Mouse (Mus musculus): ENCODE measurements at regions not wholly inside any gene's neighbourhood (a gene's known extent, or its start where the extent isn't known, plus 50 kb on each side); places are given as distances from the start of the nearest gene placed in this dataset.

GRCm38 (mm10) chr6:31339122-31339947 lies 59.2 kb upstream of the Mkln1 start:
- no peak for ATAC-seq (ENCODE audit: poor library complexity, severe bottlenecking)

DNA sequence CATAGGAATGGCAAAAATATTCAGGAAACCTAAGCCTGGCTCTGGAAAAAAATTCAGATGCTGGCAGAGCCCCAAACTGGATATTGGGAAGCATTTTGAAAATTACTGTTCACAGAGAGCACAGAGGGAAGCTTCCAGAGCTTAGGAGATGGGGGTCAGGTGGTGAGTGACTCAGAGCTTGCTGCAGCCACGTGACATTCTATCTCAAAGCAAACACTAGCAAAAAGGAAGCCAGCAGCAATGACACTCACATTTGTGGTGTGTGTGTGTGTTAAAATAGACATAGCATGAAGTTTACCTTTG lies 58.6 kb upstream of the Mkln1 start:
- no peak for ATAC-seq (ENCODE audit: poor library complexity, severe bottlenecking)

DNA sequence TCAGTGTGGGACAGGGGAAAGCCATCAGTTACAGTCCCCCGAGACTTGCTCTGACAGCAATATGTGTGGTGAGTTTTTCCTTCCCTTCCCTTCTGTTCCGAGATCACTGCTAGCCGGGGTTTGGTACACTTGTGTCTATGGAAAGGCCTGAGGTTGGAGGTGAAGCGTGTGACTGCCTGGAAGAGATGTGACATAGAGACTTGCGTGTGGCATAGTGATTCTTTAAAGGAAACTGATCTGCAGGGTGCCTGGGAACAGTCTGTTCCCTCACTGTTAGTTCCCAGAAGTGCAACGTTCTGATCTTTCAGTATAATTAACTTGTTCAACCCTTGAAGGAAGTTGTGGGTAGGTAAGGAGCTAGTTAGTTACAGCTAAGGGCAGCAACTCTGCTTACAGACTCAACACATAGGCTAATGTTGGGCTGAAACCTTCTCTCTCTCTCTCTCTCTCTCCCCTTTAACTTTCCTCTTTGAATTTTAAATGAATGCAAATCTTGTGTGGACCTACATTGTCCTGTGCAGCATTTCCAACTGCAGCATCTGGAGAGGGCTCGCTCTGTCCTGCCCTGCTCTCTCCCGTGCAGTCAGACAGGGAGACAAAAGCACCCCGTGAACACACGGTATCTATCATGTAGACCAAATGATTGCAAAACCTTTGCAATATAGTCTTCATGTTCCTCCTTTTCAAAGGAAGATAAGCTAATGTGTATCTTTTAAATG lies 53.0 kb upstream of the Mkln1 start:
- no peak for ATAC-seq (ENCODE audit: poor library complexity, severe bottlenecking)

DNA sequence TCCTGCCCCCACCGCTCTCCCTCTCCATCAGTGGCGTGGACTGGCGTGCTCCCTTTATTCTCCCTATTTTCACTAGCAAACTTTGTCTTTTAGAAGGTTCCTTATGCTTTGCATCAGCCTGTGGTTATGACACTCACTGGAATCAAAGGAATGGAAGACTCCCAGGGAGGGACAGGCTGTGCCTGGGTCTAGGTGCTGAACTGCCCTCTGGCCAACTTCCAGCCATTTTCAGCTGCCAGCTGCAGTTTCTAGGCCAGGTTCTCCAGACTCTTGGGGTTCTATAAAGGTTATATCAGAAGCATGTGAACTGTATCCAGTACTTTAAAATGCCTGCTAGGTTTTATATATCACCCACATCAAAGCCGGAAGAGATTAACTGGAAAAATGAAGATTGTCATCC lies 50.2 kb upstream of the Mkln1 start:
- no peak for ATAC-seq (ENCODE audit: poor library complexity, severe bottlenecking)
